In the genomic region with DNA sequence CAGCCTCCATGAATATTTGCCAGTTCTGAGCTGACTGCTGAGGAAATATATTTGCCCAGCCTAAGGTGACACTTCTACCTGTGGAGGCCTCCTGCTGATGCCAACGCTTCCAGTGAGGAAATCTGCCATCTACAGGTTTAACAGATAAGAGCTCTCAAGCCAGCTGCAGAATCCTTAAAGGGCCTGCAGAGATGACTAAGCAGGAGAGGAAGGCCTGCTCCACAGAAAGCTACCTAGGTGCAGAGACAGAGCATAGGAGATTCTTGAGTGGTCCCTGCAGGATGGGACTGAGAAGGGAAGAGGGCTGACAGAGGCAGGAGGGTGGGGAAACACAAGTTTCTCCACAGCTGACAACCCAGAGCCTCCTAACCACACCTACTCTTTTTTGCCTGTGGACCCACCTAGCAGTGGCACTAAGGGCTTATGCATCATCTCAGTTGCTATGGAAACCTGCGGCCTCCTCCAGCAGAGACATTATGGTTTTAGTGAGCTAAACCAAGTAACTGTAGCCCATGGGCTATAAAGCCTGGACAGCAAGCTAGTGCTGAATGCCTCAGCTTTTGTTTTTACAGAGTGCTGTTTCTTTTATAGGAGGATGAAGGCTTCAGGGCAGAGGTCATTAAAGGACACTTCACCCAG, we compare ENCODE assay signal across 9 mouse cellular contexts.
DNase-seq lines count a peak whose midpoint lies in the region.
"Had no signal": no experiment of that assay in that cellular context is flagged by ENCODE, and none has a peak within 500 bp of the region (broad histone marks: within the 10 kb centered on the region; RNA-seq: fewer than 3 reads in every experiment).

No protein-coding gene starts in this region.

- intact Hi-C loops in left cerebral cortex, postnatal 4 days (cut with DNase I), result no loop called here

- DNase-seq in left cerebral cortex, adult 11 months (ENCODE audit: low spot score), result peak; percentile 19
- DNase-seq in left cerebral cortex, postnatal 4 days, result no peak
- DNase-seq in WW6 (ENCODE audit: low read depth, low spot score), result peak; percentile 24
- peak; percentile 11 to 14 for DNase-seq in frontal cortex, postnatal 14 days (ENCODE audit: low spot score in 2 of 2)
- peak; percentile 35 to 58 for DNase-seq in right cerebral cortex, postnatal 10 days (ENCODE audit: low spot score in 2 of 2)
- DNase-seq in ovary, adult 18-20 months (ENCODE audit: low spot score), result no peak
- no peak for DNase-seq in kidney, adult 11 months
- DNase-seq: embryo, embryonic 11 days; thymus, postnatal 36 days had no signal

Comparison
In these comparisons a context has a peak if more than half of its experiments do, and no peak if none do; other contexts are left out.
1. DNase-seq: peak in left cerebral cortex, adult 11 months (single experiment), WW6 (single experiment), frontal cortex, postnatal 14 days (2 of 2) and right cerebral cortex, postnatal 10 days (2 of 2); none in left cerebral cortex, postnatal 4 days (single experiment), ovary, adult 18-20 months (single experiment) and kidney, adult 11 months (single experiment).